Mouse (Mus musculus): ENCODE data around the gene Plcl1.

GRCm38 (mm10) chr1:55436589-55436988, 30.9 kb downstream of the Plcl1 start:
- TF ChIP-seq TAL1 (IDR thresholded peaks at IDR 0.05; ENCODE audit: low read length) (no peak), GATA1 (IDR thresholded peaks at IDR 0.05; ENCODE audit: low read length) (no peak)

Data from erythroblast, embryonic 14.5 days (primary cell).